Mouse (Mus musculus): Measurements from ENCODE around the gene Kctd7.

The Kctd7 gene

GRCm38 (mm10) chr5:130193760-130194159, 49.1 kb downstream of the Kctd7 start:
- no peak for DNase-seq

GRCm38 (mm10) chr5:130196307-130196706, 51.6 kb downstream of the Kctd7 start:
- DNase-seq: no peak

- DNase-seq: no peak
Measured at GRCm38 (mm10) chr5:130197454-130197853, 52.8 kb downstream of the Kctd7 start.

- no peak for DNase-seq
Measured at GRCm38 (mm10) chr5:130197981-130198380, 53.3 kb downstream of the Kctd7 start.

- DNase-seq: no peak
Measured at GRCm38 (mm10) chr5:130200233-130201029, 55.8 kb downstream of the Kctd7 start.

- no peak for DNase-seq
Measured at GRCm38 (mm10) chr5:130203948-130204347, 59.3 kb downstream of the Kctd7 start.

- no peak for DNase-seq
Measured at GRCm38 (mm10) chr5:130204560-130204959, 59.9 kb downstream of the Kctd7 start.
